Mouse (Mus musculus) mouse trophoblast stem cell (cell line): ENCODE data around the gene Tcp10a.
"Not testable (repeated sequence)": the region's sequence is repeated elsewhere in the genome, so short reads cannot be mapped to it uniquely, and the experiment has no call there.

Experiments
- in situ Hi-C, 2 experiments: fragments of 300-500 bp; cut with MseI, MboI; formaldehyde crosslinking; loops; 2 replicates in 1 of 2; 3 replicates in 1 of 2; pipeline ENCODE4 v1.15.1; 2025

The Tcp10a gene

DNA sequence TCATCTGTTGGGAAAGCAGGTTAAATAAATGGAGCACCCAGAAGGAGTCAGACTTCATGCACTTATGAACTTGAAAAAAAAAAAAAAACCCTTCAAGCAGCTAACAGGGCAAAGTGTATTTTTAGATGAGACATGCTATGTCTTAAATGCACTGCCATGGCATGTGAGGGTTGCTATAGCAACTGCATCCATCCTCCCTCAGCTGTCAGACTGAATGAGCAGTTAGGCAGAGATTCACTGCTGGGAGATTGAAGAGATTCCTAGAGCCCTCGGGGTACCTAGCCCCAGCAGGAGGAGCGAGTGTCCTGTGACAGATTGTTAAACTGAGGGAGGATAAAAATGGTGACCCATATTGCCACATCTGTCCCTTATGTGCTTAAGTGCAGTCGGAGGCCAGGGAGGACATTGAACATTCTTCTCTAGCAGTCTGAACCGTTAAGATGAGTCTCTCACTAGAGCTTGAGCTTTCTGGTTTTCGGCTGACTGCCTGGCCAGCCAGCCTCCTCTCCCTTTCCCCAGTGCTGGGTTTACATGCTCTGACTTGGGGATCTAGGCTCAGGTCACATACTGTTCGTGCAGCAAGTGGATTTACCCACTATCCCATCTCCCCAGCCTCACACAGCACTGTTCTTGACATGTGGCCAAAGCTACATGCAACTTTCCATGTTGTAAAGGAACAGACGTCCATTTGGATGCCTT, 42.4 kb downstream of the Tcp10a start:
- in situ Hi-C loops = not testable (repeated sequence)

DNA sequence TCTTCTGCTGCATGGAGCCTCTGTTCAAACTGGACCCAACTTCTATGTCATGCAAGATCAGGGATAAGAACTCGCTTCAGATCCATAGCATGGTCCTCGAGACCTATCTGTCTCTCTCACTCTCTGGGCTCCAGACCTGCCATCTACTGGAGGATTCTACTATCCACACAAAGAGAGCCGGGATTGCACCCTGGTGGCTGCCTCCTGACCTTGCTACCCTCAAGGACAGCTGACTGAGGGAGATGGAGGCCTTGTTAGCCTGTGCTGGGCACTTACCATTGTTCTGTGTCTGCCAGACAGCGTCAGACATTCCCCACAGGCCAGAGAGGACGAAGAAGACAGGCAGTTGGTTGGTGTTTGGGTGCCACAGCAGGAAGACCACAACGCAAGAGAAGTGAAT, 45.0 kb downstream of the Tcp10a start:
- in situ Hi-C loops = not testable (repeated sequence)

DNA sequence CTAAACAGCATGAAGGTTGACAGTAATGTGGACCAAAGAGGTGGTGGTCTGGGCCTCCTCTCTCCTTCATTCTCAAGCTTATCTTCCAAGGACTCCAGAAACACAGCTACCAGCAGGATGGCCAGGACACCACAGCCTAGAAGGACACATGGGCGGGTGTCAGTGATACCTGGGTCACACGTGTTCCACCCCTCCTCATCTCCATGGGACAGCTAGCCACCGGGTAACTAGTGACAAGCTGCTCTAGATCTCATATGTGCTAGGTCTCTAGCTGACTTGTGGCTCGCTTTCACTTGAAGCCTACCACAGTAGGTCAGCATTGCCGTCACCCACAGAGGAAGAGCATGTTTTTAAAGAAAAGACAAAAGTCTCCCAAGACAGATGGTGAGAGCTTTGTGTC, 47.4 kb downstream of the Tcp10a start, which contains the start of gene Gm49630:
Gene Gm49630 (minus strand): TSS at position 101 of the 400 bp plus-strand sequence.
- in situ Hi-C loops = not testable (repeated sequence)

DNA sequence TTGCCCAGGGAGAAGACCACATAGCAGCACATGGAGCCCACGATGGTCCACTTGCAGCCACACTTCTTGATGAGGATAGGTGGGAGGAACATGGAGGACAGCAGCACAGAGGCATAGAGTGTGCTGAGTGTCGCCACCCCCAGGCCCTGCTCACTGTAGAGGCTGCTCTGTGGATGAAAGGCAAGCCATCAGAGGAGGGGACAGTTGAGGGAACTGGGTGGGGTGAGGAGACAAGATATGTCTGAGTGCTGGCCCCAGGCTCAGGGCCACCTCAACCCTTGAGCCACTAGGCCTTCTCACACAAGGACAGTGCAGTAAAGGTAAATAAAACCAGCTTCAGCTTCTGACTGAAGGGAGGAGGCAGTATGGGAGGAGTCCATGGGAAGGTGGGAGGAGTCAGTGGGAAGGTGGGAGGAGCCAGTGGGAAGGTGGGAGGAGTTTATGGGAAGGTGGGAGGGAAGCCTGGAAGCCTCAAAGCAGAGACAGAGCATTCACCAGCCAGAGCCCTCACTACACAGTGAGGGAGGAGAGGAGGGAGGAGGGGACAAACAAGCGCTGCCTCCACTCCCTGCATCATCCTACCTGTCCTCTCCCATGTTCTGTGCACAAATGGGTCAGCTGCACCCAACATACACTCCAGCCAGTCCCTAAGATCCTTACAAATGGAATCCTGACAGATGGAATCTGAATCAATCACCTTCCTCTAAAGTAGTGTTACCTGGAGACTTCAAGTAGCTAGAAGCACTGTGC, 52.7 kb downstream of the Tcp10a start:
- in situ Hi-C loops = not testable (repeated sequence)

DNA sequence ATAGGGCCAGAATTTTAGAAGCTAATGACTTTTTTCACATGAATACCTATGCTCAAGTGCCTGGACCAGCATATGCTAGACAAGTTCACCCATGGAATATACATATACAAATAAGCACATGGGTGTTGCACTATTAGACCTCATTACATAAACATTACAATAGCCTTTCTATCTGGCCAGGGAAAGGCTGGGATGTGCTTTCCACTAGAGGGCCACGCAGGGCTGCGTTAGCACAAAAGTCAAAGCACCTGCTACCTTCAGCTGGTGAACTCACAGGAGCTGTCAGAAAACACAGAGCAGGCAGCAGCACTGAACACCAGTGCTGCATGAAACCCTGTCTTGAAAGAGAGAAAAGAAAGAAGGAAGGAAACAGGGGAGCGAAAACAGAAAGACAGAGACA, 53.5 kb downstream of the Tcp10a start:
- in situ Hi-C loops = not testable (repeated sequence)

DNA sequence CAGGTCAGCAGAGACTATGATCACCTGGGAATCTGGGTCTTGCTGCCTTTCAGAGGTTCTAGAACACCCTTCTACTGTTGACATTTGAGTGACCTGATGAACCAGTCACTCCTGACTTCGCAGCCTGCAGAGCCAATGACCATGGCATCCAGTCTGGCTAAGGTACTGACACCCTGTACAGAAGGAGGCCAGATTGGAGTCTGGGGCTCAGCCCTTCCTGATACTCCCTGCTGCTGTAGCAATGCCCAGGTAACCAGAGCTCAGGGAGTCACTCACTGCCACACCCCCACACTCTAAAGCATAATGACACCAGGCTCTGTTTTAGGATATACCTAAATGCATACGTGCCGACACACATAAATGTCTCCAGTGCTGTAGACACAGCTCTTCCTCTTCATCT, 58.3 kb downstream of the Tcp10a start:
- in situ Hi-C loops = not testable (repeated sequence)

DNA sequence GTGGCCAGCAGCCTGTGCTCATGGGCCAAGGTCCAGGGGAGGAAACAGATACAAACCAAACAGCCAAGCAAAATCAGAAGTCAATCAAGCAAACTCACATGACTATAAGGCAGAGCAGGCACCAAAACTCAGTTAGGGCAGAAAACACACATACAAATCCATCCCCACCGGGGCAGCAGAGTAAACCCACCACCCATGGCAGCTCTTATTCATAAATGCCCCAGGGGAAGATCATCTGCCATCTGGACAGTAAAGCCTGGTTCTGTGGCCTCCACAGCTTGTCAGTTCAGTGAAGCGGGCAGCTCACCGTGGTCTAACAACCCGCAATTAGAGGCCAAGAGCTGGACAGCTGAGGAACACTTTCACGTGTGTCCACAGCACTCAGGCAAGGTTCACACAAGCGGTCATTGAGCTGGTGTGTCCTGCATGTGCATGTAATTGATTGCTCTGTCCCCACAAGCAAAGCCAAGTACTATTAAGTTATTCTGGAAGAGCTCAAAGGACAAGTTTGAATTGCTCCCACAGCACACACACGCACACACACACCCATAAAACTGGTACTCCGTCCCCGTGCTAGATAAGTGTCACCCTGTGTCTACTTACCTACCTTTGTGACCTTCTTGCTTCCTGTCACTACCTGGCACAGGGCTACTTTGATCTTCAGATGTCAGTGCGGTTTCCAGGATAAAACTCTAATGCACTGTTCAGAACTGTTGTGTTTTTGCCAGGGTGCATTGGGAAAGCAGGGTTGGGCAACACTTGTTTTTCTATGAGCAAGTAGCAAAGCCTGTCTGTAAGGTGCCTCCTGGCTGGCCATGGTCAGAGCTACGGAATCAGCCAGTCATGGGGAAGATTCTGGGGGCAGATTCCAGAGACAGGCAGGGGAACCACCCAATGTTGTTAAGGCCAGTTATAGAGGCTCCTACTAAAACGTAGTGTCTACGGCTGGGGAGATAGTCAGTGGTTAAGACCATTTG, 59.0 kb downstream of the Tcp10a start:
- in situ Hi-C loops = not testable (repeated sequence)

DNA sequence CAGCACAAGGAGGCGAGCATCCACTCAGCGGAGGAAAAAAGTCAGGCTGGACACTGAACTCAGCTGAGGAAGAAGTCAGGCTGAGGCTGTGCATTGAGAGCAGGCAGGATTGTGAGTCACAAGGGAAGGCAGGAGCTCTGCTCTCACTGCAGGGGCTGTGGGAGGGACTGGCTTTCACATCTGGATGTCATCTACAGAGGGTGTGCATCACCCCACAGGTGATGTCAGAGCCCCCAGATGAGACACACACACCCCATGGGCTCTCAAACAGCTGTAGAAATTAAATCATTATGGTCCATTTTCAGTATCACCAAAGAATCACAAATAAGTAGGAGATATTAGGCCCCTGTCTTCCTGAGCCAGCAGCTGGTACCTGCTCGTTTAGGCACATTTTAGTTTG, 60.9 kb downstream of the Tcp10a start, which contains the start of gene Unc93a2:
Gene Unc93a2 (minus strand): TSS at position 101 of the 400 bp plus-strand sequence.
- in situ Hi-C loops = not testable (repeated sequence)

DNA sequence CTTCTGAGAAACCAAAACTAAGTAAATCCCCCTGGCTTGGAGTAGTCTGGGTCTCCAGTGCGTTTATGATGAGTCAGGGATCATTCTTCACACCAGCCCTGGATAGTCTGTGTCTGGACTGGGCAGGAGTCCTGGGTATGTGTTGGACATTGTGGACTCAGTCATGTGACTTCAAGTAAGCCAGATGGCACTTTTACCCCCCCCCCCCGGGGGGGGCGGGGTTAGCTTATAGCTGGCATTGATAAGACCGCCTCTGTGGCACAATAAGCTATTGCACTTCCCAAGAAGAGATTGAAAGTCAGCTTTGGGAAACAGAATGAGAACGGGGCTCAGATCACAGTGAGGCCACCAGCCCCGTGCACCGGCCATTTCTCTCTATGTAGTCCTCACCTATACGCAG, 61.6 kb downstream of the Tcp10a start:
- in situ Hi-C loops = not testable (repeated sequence)

DNA sequence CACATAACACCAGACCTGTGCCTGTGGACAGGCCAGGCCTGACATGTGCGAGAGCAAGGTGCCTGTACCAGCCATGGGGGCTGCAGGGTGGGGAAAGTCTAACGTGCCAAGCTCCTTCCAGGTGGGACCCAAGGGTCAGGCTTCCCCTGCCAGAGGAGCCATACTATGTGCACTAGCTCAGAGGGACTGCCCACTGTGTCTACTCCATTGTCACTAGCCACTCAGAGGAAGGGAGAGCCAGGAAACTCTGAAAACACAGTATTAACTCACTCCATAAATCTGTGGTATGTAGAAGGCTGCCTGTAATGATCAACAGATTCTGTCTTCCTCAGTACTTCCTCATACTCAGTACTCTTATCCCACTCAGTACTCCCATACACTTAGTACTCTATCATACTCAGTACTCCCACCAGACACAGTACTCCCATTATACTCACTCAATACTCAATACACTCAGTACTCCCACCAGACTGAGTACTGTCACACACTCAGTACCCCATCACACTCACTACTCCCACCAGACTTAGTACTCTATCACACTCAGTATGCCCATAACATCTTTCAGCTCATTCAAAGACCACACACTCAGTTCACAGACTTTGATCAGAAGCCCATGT, 64.0 kb downstream of the Tcp10a start:
- in situ Hi-C loops = not testable (repeated sequence)

DNA sequence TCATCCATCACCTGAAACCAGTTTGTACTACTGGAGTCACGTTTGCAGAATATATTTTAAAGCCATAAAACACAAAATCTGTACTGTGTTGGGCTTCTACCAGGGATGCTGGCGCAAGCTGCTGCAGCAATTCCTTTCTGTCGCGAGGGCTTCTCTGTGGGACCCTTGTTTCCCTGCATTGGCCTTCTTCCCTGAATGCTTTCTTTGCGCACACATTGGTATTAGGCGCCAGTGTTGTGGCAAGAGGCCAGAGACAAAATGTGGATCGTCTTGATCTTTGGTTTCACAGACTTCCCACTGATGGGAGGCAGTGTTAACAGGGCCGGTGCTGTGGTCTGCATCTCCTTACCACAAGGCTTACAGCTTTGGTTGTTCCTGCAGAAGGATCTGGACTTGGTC, 64.5 kb downstream of the Tcp10a start:
- in situ Hi-C loops = not testable (repeated sequence)

DNA sequence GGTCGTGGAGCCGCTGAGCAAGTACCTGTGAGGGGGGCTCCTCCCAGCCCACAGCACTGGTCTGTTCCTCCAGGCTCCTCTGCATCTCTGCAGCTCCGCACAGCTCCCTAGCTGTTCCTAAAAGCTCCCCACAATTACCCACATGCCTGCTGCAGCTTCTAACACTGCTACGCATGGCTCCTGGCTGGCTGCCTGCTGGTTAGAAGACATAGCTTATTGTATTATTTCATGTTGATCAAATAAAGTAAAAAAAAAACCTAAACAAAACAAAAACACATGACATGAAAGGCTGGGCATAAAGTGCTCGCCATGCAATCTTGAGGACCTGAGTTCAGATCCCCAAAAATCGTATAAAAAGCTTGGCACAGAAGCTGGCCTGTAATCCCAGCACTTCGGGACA, 65.5 kb downstream of the Tcp10a start:
- in situ Hi-C loops = not testable (repeated sequence)

DNA sequence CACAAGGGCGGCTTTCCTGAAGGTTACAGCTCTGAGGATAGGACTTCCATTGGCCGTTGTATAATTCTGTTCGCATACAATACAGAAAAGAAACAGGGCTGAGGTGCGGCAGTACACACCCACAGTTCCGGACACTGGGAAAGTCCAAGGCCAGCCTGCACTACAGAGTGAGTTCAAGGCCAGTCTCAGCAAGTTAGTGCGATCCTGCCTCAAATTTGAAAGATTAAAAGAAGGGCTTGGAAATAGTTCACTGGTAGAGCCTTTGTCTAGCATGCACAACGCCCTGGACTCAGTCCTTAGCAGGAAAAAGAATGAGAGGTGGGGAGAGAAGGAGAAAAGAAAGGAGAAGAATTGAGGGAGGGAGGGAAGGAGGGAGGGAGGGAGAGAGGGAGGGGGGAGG, 70.7 kb downstream of the Tcp10a start:
- in situ Hi-C loops = not testable (repeated sequence)
